Mouse (Mus musculus) right cerebral cortex, postnatal 4 days (tissue): ENCODE measurements around the gene Dcakd.
"Not testable (repeated sequence)": the region's sequence is repeated elsewhere in the genome, so short reads cannot be mapped to it uniquely, and the experiment has no call there.

Experiments
- DNase-seq: peaks from one replicate; pipeline ENCODE4 v3.0.0-alpha.2; 2022

Dcakd gene

GRCm38 (mm10) chr11:102975966-102976365 is 52.2 kb downstream of the Dcakd start:
- DNase-seq: not testable (repeated sequence)

GRCm38 (mm10) chr11:102972326-102972725 is 55.8 kb downstream of the Dcakd start:
- no peak for DNase-seq

GRCm38 (mm10) chr11:102971604-102972003 is 56.5 kb downstream of the Dcakd start:
- DNase-seq: no peak

GRCm38 (mm10) chr11:102964547-102965091 is 63.5 kb downstream of the Dcakd start:
- DNase-seq: no peak

- peak; percentile 21 for DNase-seq
These were observed 64.1 kb downstream of the Dcakd start for GRCm38 (mm10) chr11:102963855-102964546.

- no peak for DNase-seq
These were observed 64.8 kb downstream of the Dcakd start for GRCm38 (mm10) chr11:102963246-102963854.

GRCm38 (mm10) chr11:102962861-102963245 is 65.3 kb downstream of the Dcakd start:
- no peak for DNase-seq

- DNase-seq: no peak
These were observed 67.1 kb downstream of the Dcakd start for GRCm38 (mm10) chr11:102961082-102961481.

GRCm38 (mm10) chr11:102958870-102959269 is 69.3 kb downstream of the Dcakd start:
- no peak for DNase-seq

- DNase-seq: no peak
These were observed 69.7 kb downstream of the Dcakd start for GRCm38 (mm10) chr11:102958431-102958830.

GRCm38 (mm10) chr11:102957692-102958091 is 70.4 kb downstream of the Dcakd start:
- DNase-seq: no peak

GRCm38 (mm10) chr11:102956962-102957614 is 71.0 kb downstream of the Dcakd start:
- DNase-seq: no peak

GRCm38 (mm10) chr11:102952922-102953321 is 75.2 kb downstream of the Dcakd start:
- no peak for DNase-seq

- peak; percentile 26 for DNase-seq
These were observed 79.8 kb downstream of the Dcakd start for GRCm38 (mm10) chr11:102948043-102948961.

- no peak for DNase-seq
These were observed 81.2 kb downstream of the Dcakd start for GRCm38 (mm10) chr11:102946992-102947343.

GRCm38 (mm10) chr11:102946265-102946991 is 81.7 kb downstream of the Dcakd start, which contains the start of gene C1ql1:
TSS of gene C1ql1 (minus strand) at chr11:102946688.
- DNase-seq: peak; percentile 73

GRCm38 (mm10) chr11:102945306-102946264 is 82.5 kb downstream of the Dcakd start:
- DNase-seq: no peak
